In the genomic region with DNA sequence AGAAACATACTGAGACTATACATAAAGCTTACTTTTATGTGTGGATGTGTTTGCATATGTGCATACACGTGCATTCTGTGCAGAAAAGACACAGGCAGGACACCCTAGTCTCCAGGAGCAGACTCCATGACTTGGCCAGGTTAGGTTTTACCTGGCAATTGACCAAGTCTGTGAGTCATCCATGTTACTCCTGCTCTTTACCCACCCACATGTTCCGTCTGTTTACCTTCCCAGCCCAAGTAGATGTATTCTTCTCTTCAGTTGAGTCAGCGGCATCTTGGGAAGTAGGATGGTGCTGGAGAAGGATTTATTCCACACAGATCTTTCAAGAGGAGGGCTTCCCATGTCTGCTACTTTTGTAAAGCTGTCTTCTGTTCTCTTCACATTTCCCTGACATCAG, we compare ENCODE assay signal across 13 mouse cellular contexts. TPM values are rescaled to one million over a fixed set of nuclear protein-coding genes. Genes with fewer than 3 reads are reported as not detected.
DNase-seq lines count a peak whose midpoint lies in the region; ATAC-seq and TF ChIP-seq lines count a peak whose summit lies in the region.
"Had no signal": no experiment of that assay in that cellular context is flagged by ENCODE, and none has a peak within 500 bp of the region (broad histone marks: within the 10 kb centered on the region; RNA-seq: fewer than 3 reads in every experiment).

No protein-coding gene starts in this region.

- no peak for TF ChIP-seq CTCF in liver, adult 2 months (IDR thresholded peaks at IDR 0.05; ENCODE audit: low read depth, low read length)

- H3K4me1 ChIP-seq in liver, adult 2 months (ENCODE audit: control insufficient read depth, insufficient read depth, low read length) = no peaks in the 10 kb centered on the region
- H3K4me1 ChIP-seq in liver, embryonic 11.5 days (replicated peaks; ENCODE audit: control insufficient read depth, insufficient read depth, low read length) = peaks cover 3% of the 10 kb centered on the region; the same call in 1 of the 2 replicates
- no peaks in the 10 kb centered on the region for H3K4me1 ChIP-seq in hindbrain, embryonic 14.5 days (replicated peaks; ENCODE audit: control insufficient read depth, insufficient read depth, low read length)
- H3K4me1 ChIP-seq: embryonic facial prominence, embryonic 13.5 days; hindbrain, embryonic 10.5 days had no signal

- no peak for DNase-seq in frontal cortex, postnatal 25 days (ENCODE audit: low spot score in 2 of 2)
- DNase-seq in liver, adult 2 months (ENCODE audit: extremely low read depth, low read depth, low spot score) = peak; percentile 29
- no peak for DNase-seq in liver, embryonic 11.5 days (ENCODE audit: low spot score)
- DNase-seq in cerebellum, adult 9-10 months = peak; percentile 69
- peak; percentile 36 for DNase-seq in lung, postnatal 14 days
- DNase-seq in kidney, postnatal 4 days = no peak
- no peak for DNase-seq in hindbrain, embryonic 14.5 days (ENCODE audit: low spot score)

- 28% methylated on average over 3 of the region's 3 CpGs for WGBS in liver, adult 2 months
- WGBS in liver, embryonic 11.5 days = 87% methylated on average over 3 of the region's 3 CpGs
- WGBS in hindbrain, embryonic 14.5 days = 89% methylated on average over 3 of the region's 3 CpGs

- TF ChIP-seq POLR2A in liver, adult 2 months (IDR thresholded peaks at IDR 0.05; ENCODE audit: extremely low read depth, insufficient read depth, low read length) = no peak

- H3K79me2 ChIP-seq in liver, adult 2 months (ENCODE audit: control insufficient read depth, insufficient read depth, low read length) = no peaks in the 10 kb centered on the region

- peak; percentile 99 for ATAC-seq in frontal cortex, adult (ENCODE audit: low TSS enrichment)
- no peak for ATAC-seq in liver, embryonic 11.5 days (replicated peaks; ENCODE audit: low FRiP score)
- ATAC-seq in hindbrain, embryonic 14.5 days (ENCODE audit: low FRiP score) = no peak
- ATAC-seq: midbrain, embryonic 13.5 days; Patski had no signal

- H3K4me3 ChIP-seq in liver, adult 2 months (ENCODE audit: insufficient read depth, low read depth, low read length) = no peak overlapping the region
- no peak overlapping the region for H3K4me3 ChIP-seq in liver, embryonic 11.5 days (ENCODE audit: low read depth, low read length)
- H3K4me3 ChIP-seq in hindbrain, embryonic 14.5 days (replicated peaks; ENCODE audit: low read length) = no peak overlapping the region
- H3K4me3 ChIP-seq: embryonic facial prominence, embryonic 13.5 days; hindbrain, embryonic 10.5 days; midbrain, embryonic 13.5 days had no signal

- peaks cover 44% of the 10 kb centered on the region for H3K36me3 ChIP-seq in liver, adult 2 months (ENCODE audit: control insufficient read depth, insufficient read depth, low read length)
- H3K36me3 ChIP-seq in liver, embryonic 11.5 days (ENCODE audit: control insufficient read depth, insufficient read depth, low read length) = peaks cover 21% of the 10 kb centered on the region
- H3K36me3 ChIP-seq in hindbrain, embryonic 14.5 days (replicated peaks; ENCODE audit: control insufficient read depth, insufficient read depth) = peaks cover 85% of the 10 kb centered on the region

- H3K9ac ChIP-seq in liver, adult 2 months (ENCODE audit: low read depth, low read length) = no peak overlapping the region
- no peak overlapping the region for H3K9ac ChIP-seq in liver, embryonic 11.5 days (ENCODE audit: low read depth, low read length)
- H3K9ac ChIP-seq in hindbrain, embryonic 14.5 days = no peak overlapping the region
- H3K9ac ChIP-seq: embryonic facial prominence, embryonic 13.5 days; liver, embryonic 14.5 days; midbrain, embryonic 13.5 days had no signal

- no peaks in the 10 kb centered on the region for H3K9me3 ChIP-seq in liver, embryonic 11.5 days (ENCODE audit: control insufficient read depth, low read length)
- H3K9me3 ChIP-seq in hindbrain, embryonic 14.5 days (ENCODE audit: control insufficient read depth, low read length) = no peaks in the 10 kb centered on the region
- H3K9me3 ChIP-seq: embryonic facial prominence, embryonic 13.5 days; hindbrain, embryonic 10.5 days; midbrain, embryonic 13.5 days had no signal

- H3K27ac ChIP-seq in liver, adult 2 months (replicated peaks; ENCODE audit: insufficient read depth, low read depth, low read length) = no peak overlapping the region
- H3K27ac ChIP-seq in liver, embryonic 11.5 days (ENCODE audit: low read depth, low read length) = no peak overlapping the region
- no peak overlapping the region for H3K27ac ChIP-seq in hindbrain, embryonic 14.5 days
- H3K27ac ChIP-seq: embryonic facial prominence, embryonic 13.5 days; hindbrain, embryonic 10.5 days; liver, embryonic 14.5 days; midbrain, embryonic 13.5 days had no signal

- H3K4me2 ChIP-seq in liver, embryonic 11.5 days = no peak overlapping the region
- H3K4me2 ChIP-seq in hindbrain, embryonic 14.5 days (replicated peaks) = no peak overlapping the region
- H3K4me2 ChIP-seq: embryonic facial prominence, embryonic 13.5 days; midbrain, embryonic 13.5 days had no signal

- no peaks in the 10 kb centered on the region for H3K27me3 ChIP-seq in liver, adult 2 months (ENCODE audit: control insufficient read depth, insufficient read depth, low read length)
- H3K27me3 ChIP-seq in liver, embryonic 11.5 days (replicated peaks; ENCODE audit: control insufficient read depth, insufficient read depth, low read length) = no peaks in the 10 kb centered on the region
- H3K27me3 ChIP-seq in hindbrain, embryonic 14.5 days (ENCODE audit: control insufficient read depth, insufficient read depth, low read length) = no peaks in the 10 kb centered on the region
- H3K27me3 ChIP-seq: embryonic facial prominence, embryonic 13.5 days; midbrain, embryonic 13.5 days; Patski had no signal

RNA-seq across cellular contexts. Expression of a gene that starts 27.2 kb away (rescaled TPM):
- total RNA-seq in liver, adult 2 months (2014; rRNA removed) = 18.1 and 18.4 TPM in 2 replicates
- 2.3 and 2.9 TPM in 2 replicates for polyA plus RNA-seq in liver, adult 2 months (2012; rRNA removed)
- 24.8 and 25.0 TPM in 2 replicates for polyA plus RNA-seq in liver, embryonic 11.5 days (2014; fragmentation: Nextera tagmentation; extraction: Ambion mirVana)
- polyA plus RNA-seq in hindbrain, embryonic 14.5 days (2014; fragmentation: Nextera tagmentation; extraction: Ambion mirVana) = 26.4 and 26.8 TPM in 2 replicates

Comparison
In these comparisons a context has a peak if more than half of its experiments do, and no peak if none do; other contexts are left out.
1. DNase-seq: peak in liver, adult 2 months (single experiment), cerebellum, adult 9-10 months (single experiment) and lung, postnatal 14 days (single experiment); none in frontal cortex, postnatal 25 days (0 of 2), liver, embryonic 11.5 days (single experiment), kidney, postnatal 4 days (0 of 2) and hindbrain, embryonic 14.5 days (single experiment).